In the genomic region with DNA sequence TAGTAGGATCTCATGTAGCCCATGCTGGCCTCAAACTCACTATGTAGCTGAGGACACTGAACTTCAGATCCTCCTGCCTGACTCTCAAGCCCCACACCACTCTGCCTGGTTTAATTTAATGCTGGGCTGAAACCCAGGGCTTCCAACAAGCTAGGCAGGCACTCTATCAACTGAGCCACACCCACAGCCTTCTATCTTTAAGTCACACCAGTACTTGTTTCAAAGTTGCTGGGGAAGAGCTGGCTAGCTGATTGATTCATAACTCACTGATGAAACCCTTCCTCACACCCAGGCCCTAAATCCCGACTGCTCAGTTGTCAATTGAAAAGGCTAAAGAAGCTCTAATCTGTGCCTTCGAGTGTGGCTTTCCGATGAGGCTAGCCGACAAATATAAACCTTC, we compare ENCODE assay signal across 25 mouse cellular contexts.
"Had no signal": no experiment of that assay in that cellular context is flagged by ENCODE, and none has a peak within 500 bp of the region (broad histone marks: within the 10 kb centered on the region; RNA-seq: fewer than 3 reads in every experiment).

No protein-coding gene starts in this region.

- H3K4me3 ChIP-seq: gastrocnemius, adult 2 months; heart, embryonic 13.5 days; heart, embryonic 15.5 days; hindbrain, embryonic 13.5 days; hindbrain, embryonic 15.5 days; kidney, embryonic 15.5 days; layer of hippocampus, adult 2 months; left cerebral cortex, adult 2 months; limb, embryonic 10.5 days; limb, embryonic 12.5 days had no signal

- H3K27ac ChIP-seq: gastrocnemius, adult 2 months; heart, embryonic 13.5 days; heart, embryonic 15.5 days; hindbrain, embryonic 13.5 days; hindbrain, embryonic 15.5 days; hindbrain, postnatal 0 days; kidney, embryonic 15.5 days; kidney, postnatal 0 days; layer of hippocampus, adult 2 months; left cerebral cortex, adult 2 months; limb, embryonic 10.5 days; limb, embryonic 12.5 days had no signal

- H3K36me3 ChIP-seq: heart, embryonic 13.5 days; heart, embryonic 15.5 days; hindbrain, embryonic 13.5 days; hindbrain, embryonic 15.5 days; kidney, embryonic 15.5 days; limb, embryonic 10.5 days; limb, embryonic 12.5 days had no signal

- DNase-seq: gastrocnemius, adult 2 months; gastrocnemius, postnatal 10 days; gastrocnemius, postnatal 25 days; heart, adult 18-20 months; heart, postnatal 14 days; heart, postnatal 36 days; kidney, adult 11 months; kidney, adult 2 months; kidney, adult 9 months; kidney, postnatal 14 days; kidney, postnatal 36 days had no signal

- H3K4me2 ChIP-seq: heart, embryonic 11.5 days; heart, embryonic 13.5 days; heart, embryonic 15.5 days; hindbrain, embryonic 13.5 days; hindbrain, embryonic 15.5 days; kidney, embryonic 15.5 days; limb, embryonic 12.5 days had no signal

- H3K4me1 ChIP-seq: heart, embryonic 13.5 days; heart, embryonic 15.5 days; limb, embryonic 12.5 days had no signal

- H3K9me3 ChIP-seq: heart, embryonic 15.5 days; hindbrain, embryonic 13.5 days; hindbrain, embryonic 15.5 days; kidney, embryonic 15.5 days; limb, embryonic 10.5 days had no signal

- H3K27me3 ChIP-seq: heart, embryonic 13.5 days; heart, embryonic 15.5 days; hindbrain, embryonic 15.5 days; kidney, embryonic 15.5 days had no signal

- H3K9ac ChIP-seq: forebrain, postnatal 0 days; heart, embryonic 13.5 days; heart, embryonic 15.5 days; hindbrain, embryonic 13.5 days; hindbrain, embryonic 15.5 days; kidney, embryonic 15.5 days; limb, embryonic 12.5 days had no signal

- ATAC-seq: hindbrain, postnatal 0 days; intestine, embryonic 16.5 days had no signal
